Mouse (Mus musculus): ENCODE measurements around the gene Ankrd40.
A peak's percentile ranks its signal among the peaks of the same experiment; 100 is the strongest.

The Ankrd40 gene

DNA sequence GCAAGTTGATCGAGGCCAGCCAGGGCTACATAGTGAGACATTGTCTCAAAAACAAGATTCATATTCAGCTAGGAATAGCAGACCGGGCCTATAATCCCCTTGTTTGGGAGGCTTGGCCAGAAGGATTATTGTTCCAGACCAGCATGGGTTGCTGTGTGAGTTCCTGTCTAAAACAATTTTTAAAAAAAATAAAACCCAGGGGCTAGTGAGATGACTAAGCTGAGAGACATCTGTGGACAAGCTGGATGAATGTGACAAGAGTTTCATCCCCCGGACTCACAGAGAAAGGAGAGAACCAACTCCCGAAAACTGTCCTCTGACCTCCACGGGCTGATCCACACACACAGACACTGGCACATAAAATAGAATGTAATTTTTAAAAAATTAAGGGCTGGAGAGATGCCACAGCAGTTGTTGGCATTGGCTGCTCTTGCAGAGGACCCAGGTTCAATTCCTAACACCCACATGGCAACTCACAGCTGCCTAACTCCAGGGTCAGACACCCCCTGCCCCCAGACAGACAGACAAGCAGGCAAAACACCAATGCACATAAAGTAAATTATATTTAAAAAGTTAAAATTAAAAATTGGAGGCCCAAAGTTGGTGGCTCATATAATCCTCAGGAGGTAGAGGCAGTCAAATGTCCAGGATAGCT, 4.4 kb upstream of the Ankrd40 start:
- no peak for DNase-seq (ENCODE audit: low read depth, low spot score)

DNA sequence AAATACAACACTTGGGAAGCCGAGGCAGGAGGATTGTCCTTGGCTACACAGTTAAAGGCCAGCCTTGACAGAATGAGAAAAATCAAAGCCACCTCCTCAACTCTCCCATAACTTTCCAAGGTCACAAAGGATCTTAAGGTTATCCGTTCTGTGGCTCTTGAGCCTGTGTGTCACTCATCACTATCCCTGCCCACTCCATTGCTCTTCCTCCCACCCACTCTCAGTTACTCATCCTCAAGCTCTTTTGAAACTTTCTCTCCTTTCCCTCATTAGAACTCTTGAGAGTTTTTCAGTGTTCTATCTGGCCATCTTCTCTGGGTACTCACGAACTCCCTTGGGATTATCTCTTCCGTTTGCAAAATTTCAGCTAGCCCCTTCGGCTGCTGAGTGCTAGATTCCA, 3.2 kb upstream of the Ankrd40 start:
- DNase-seq (ENCODE audit: low read depth, low spot score), result no peak

DNA sequence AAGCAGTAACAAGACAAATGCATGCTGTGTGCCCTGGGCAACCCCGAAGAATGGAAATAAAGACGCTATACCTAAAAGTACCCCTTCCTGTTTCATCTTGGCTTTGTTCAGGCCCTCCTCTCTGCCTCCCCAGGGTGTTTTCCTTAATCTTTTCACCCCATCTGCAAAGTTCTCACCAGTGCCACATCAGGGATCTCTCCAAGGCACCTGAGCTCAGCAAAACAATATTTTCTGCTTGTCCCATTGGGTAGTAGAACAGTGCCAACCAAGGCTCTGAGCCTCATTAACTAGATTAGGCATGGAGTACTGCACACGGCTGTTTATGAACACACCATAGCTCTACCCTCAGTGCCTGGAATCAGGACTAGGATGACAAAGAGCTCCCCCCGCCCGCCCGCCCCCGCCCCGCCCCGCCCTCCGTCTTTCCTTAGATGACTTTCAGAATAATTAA, 815 bp upstream of the Ankrd40 start:
- DNase-seq (ENCODE audit: low read depth, low spot score), result no peak

DNA sequence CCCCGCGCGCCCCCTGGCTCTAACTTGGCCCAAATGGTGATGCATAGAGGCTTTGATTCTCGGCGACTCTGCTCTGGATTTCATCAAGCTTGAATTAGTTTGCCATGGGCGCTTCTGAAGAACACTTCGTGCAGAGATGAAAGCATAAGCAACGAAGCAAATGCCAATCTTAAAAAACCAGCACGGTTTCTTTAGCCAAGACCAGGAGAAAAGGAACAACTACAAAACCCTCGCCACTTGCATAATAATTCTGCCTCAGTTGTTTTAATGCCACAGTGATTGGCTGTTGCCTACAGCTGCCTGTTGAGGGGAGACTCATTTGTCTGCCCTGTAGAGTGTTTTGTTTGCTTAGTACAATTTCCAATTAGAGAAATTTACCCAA, 834 bp downstream of the Ankrd40 start:
- DNase-seq (ENCODE audit: low read depth, low spot score), result no peak

DNA sequence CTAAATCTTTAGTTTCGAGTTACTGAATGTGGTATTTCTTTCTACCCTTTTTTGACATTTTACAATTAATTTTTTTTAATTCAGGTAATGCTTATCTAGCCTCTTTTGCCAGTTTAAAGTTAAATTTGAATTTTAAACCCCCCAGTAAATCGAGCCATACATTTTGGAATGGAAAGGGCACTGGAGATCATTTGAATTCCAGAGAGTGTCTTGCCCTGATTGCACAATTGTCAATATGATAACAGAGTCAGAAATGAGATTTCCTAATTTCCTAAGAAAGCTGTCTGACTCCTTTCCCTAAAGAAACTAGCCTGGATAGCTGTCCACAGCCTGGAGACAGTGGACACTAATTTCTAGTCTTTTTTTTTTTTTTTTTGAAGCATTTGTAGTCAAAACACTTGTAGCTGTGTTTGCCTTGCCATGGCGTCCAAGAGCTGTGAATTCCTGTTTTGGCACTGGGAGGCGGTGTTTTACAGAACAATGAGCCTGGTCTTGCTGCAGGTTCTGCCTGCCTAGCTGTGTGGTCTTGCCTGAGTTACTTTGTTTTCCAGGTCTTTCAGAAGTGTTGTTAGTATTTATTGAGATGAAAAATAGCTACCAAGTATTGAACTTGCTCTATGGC, 1.6 kb downstream of the Ankrd40 start:
- DNase-seq (ENCODE audit: low read depth, low spot score), result peak; percentile 69

DNA sequence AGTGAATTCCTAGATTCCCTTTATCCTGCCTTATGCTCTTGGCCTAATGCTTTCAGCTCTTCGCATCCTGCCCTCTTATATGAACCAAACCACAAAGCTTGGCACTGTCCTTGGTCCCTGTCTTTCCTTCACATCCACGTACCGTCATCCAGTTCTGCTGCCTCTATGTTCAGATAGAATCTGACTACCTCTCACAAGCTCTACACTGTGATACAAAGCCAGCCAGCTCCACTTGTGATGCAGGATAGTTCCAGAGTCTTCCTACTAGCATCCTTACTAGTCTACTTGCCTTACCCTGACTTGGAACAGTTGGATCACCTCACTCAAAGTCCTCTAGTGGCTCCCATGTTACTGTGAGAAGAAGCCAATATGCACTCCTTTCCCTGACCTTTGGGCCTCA, 2.4 kb downstream of the Ankrd40 start:
- no peak for DNase-seq (ENCODE audit: low read depth, low spot score)

DNA sequence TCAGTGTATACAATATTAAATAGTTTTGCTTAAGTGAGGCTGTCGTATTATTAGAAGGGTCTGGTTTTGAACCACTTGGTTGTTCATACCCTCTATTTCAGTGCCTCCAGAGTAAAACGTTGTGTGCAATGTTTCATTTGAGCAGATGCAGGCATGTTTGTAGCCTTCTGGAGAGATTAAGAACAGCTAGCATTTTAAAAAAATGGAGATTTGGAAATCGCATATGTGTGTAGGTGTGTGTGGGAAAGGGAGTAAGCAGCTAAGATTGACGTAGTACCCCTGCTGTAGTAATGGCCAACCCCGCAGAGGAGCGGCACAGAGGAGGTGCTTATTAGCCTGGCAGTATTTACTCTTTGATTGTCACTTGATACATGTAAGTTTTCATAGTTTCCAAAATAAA, 4.9 kb downstream of the Ankrd40 start:
- no peak for DNase-seq (ENCODE audit: low read depth, low spot score)

DNA sequence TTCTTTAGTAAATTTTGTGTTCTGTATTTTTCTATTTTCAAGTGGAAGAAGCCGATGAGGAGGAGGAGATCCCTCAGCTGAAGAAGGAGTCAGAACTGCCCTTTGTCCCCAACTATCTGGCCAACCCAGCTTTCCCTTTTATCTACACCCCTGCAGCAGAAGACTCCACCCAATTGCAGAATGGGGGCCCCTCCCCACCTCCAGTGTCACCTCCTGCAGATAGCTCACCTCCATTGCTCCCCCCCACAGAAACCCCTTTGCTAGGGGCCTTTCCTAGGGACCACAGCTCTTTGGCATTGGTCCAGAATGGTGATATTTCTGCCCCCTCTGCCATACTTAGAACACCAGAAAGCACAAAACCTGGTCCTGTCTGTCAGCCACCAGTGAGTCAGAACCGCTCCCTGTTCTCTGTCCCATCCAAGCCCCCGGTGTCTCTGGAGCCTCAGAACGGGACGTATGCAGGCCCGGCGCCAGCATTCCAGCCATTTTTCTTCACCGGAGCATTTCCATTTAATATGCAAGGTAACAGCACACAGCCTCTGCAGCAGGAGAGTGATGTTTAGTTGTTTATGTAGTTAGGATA, 6.7 kb downstream of the Ankrd40 start:
- DNase-seq (ENCODE audit: low read depth, low spot score), result no peak

DNA sequence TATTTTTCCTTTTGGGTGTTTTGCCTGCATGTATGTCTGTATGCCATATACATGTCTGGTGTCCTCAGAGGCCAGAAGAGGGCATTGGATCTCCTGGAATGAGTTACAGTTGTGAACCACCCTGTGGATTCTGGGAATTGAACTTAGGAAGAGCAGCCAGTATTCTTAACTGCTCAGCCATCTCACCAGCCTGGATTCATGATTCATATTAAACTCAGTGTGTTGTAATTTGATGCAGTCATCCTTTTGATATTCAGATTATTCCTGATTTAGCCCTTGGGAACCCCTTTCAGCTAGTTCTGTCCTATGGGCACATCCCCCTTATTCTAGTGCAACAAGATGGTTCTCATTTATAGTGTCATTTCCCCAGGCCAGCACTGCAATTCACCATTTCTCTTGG, 8.8 kb downstream of the Ankrd40 start:
- no peak for DNase-seq (ENCODE audit: low read depth, low spot score)

DNA sequence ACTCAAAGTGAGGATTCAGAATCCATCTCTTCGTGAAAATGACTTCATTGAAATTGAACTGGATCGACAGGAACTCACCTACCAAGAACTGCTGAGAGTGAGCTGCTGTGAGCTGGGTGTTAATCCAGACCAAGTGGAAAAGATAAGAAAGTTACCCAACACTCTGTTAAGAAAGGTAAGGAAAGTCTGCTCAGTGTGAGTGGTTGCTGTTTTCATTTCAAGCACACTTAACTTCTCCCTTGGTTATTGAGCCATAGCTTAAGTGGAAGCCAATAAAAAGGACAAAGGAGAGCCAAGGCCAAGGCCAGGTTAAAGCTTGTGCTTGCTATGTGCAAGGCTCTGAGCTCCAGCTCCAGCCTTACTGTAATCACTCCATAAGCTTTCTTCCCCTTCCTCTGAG, 10.5 kb downstream of the Ankrd40 start:
- DNase-seq (ENCODE audit: low read depth, low spot score), result no peak

DNA sequence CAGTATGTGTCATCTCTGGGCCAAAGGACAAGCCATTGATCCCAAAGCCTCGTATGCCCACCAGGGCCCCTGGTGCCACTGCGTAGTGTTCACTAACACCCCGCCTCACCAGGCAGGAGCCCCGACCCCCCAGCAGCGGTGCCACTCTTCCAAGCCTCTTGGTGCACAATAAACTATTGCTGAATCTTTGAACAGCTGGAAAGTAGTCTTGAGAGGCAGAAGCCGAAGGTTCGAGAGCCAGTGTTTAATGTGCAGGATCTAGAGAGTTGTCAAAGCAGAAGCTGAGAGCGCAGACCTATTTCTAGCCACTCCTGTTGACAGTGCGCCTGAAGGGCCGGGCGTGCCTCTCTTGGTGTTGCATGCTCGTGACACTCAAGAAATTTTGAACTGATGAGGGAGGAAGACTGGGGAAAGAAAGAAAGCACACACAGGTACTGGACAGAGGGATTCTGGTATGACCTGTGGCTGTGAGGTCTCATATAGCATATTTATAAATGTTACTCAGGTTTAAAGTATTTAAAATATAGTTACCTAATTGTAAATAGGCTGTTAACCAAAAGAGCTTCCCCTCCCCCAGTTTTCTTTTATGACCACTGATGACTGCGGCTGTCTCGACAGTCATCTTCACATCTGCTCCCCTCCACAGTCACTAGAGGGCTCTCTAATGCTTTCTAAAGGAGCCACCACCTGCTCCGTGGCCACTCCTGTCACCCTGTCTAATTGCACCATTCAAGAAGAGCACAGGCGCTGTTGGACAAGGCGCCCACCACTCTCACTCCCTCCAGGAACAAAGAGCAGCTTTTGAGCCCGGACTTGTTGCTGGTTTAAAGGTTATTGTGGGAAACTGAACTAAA, 12.2 kb downstream of the Ankrd40 start:
- DNase-seq (ENCODE audit: low read depth, low spot score), result peak; percentile 73

DNA sequence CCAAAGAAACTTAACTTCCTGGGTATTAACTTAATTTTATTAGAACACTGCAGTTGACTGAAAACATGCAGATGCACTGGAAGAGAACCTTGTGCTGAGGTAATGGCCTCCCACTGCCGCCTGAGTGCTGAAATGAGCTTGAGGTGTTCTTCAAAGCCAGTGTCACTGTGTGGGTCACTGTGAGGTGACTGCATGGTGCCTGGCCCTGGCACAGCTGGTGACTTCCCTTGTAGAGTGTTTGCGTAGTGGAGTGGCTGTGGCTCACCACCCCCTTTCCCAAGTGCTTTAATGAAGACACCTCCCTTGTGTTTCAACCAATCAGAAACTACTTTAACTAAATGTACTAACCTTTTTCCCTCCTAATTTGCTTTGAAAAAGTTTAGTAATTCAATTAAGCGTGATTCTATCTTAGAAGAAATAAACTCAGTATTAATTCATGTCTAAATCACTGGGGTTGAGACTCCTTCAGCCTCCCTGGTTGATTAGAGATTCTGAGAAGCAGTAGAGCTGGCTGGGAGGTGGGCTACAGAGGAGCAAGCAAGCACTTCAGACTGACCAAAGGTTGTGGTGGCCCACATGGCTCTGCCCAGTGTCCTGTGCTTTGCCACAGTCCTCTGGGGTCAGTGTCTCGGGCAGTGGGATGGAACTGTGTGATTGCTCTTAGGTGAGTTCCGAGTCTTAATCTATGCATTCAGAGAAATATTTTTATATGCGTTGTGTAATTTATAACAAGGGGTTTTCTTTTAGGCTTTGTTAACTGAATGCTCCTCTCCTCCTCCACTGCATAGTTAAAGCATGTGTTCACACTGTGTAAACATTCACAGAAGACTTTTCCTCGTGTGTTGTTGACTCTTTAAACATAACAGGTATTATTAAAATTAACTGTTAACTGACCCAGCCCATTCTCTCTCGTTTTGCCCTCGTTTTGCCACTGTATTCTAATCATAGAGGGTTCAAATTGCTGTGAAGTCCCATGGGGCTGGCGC, 13.4 kb downstream of the Ankrd40 start:
- DNase-seq (ENCODE audit: low read depth, low spot score), result no peak

DNA sequence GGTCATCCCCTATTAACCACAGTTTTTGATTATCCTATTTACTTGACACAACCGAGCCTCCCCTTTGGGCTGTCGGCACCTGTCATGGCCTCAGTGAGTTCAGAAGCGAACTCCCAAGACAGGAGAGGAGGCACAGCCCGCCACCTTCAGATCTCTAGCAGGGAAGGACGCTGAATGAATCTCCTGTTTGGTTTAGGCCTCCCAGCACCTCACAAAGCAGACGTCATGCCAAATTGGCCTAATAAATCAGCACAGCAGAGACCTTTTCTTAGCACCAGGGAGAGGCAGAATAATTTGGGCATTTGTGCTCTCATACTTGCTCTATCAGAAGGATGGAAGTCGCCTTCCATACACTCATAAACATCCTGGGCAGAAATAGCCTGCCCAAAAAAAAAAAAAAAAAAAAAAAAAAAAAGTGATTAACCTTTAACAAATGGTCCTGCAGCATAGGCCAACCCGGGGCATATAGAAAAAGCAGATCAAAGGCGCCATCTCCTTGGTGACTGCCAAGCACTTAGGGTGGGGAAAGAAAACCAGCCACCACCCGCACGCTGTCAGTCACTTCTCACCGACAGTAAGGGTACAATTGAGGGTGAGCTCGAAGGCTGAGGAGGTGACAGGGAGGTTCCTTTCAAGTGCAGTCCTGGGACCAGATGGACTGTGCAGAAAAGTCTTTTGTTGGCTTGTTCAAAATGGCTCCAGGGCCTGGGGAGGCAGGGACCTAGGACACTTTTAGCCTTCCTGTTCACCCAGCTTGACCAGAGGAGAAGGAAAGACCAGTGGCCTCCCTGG, 14.5 kb downstream of the Ankrd40 start:
- DNase-seq (ENCODE audit: low read depth, low spot score), result no peak

DNA sequence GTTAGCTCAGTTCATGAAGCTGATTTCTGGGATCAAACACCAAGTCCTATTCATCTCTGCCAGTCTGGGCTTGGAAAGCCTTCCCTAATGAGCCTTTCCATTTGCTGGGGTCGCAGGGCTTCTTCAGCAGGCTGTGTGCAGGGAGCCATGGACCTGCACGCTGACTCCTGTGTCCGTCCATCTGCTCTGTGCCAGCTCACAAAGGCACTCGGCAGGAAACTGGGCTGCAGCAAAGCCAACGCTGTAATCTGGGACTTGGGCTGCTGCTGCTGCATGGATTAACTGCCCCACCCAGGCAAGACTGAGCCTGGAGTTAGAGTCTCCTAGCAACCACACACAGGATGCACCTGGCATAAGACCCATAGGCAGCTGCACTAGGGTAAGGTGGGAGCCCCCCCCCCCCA, 16.2 kb downstream of the Ankrd40 start:
- no peak for DNase-seq (ENCODE audit: low read depth, low spot score)

DNA sequence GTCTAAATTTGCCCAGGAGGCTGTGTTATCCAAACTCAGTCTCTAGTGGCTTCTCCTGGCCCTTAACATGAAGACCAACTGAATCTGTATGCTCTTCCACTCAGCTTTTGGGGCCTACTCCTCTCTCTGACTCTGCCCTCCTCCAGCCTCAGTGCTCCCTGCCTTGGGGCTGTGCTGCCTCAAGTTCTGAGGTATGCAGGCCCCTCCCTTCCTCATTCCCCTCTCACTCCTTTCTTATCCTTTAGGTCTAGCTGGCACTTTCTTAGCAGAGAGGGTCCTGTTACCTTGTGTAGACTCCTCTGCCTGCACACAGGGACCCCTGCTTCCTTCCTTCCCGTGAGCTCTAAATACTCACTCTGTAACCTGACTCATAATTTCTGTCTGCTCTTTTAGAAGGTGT, 16.7 kb downstream of the Ankrd40 start:
- DNase-seq (ENCODE audit: low read depth, low spot score), result no peak

DNA sequence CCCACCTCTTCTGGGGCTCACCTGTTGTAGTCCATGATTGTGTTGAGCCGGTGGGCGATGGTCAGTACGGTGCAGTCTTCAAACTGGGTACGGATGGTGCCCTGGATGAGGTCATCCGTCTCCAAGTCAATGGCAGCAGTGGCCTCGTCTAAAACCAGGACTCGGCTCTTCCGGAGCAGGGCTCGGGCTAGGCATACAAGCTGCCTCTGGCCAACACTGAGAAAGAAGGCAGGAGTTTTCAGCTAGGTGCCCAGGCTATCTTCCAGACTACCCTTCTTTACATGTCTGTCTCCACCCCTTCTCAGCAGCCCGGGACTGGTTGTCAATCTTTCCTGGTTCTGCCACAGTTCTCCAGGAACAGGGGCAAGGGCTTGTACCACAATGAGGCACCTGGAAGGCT, 18.1 kb downstream of the Ankrd40 start:
- no peak for DNase-seq (ENCODE audit: low read depth, low spot score)

DNA sequence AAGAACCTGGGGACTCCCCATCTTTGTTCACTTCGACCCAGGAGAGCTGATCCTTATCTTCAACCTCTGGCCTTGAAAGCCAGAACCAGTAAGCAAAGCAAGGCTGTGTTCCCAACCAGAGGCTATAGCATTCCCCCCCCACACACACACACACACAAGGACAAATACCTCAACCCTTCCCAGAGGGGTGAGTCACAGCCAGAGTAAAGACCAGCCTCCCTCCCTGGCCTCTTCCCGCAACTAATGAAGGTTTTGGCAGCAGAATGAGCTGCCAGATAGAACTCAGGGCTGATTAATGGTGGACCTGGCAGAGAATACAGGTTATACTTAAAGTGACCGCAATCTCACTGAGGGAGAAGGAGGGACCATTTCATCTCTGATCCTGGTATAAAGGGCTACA, 18.8 kb downstream of the Ankrd40 start:
- no peak for DNase-seq (ENCODE audit: low read depth, low spot score)

DNA sequence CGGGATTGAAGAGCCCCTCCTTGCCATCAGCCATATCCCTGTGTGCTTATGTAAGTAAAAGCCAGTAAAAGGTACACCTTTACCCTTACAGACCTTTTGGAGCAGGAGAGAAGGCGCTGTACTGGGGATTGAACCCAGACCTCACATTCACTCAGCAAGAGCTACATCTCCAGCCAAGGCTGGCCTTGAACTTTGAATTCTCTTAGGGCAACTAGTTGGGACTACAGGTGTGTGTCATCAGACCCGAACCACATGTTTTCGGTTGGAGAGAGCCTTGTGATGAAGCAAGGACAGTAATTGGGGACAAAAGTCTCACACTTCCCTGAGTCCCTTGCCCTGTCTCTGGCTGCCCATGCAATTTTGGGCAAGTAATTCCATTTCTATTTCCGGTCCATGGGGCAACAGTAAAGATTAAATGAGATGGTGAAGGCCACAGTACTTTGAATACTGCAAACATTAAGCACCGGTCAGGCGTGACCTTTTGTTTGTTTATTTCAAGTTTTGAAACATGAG, 19.3 kb downstream of the Ankrd40 start:
- no peak for DNase-seq (ENCODE audit: low read depth, low spot score)

DNA sequence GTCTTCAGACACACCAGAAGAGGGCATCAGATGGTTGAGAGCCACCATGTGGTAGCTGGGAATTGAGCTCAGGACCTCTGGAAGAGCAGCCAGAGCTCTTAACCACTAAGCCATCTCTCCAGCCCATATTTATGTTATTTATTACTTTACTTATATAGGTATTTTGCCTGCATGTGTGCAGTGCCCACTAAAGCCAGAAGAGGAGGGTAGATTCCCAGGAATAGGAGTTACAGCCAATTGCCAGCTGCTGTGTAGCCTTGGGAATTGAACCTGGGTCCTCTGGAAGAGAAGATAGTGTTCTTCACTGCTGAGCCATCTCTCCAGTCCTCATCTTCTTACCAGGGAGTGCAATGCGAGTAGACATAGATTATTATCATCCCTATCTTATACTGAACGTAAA, 22.0 kb downstream of the Ankrd40 start:
- DNase-seq (ENCODE audit: low read depth, low spot score), result no peak

DNA sequence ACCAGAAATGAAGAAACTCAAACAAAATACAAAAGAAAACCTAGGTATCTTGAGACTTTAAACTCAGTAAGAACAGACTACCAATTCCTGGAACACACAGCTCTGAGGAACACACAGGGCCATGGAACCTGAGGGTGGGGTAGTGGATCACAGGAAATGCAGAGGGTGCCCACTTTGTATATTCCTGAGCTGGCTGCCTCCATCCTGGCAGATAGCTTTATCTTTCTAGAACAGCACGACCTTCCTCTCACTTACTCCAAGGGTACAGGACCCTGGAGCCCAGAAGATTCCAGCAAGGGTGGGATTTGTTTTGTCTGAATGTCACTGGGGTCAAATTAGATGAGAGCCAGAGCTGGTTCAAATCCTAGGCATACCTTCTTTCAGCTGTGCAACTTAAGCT, 22.5 kb downstream of the Ankrd40 start:
- DNase-seq (ENCODE audit: low read depth, low spot score), result no peak
